In genomic region chr2:120129252-120129908, GRCm38 (mm10) we compare ENCODE assay signal across 12 mouse cellular contexts. TPM values are rescaled to one million over a fixed set of nuclear protein-coding genes. Genes with fewer than 3 reads are reported as not detected.
DNase-seq lines count a peak whose midpoint lies in the region; ATAC-seq and TF ChIP-seq lines count a peak whose summit lies in the region.
"Had no signal": no experiment of that assay in that cellular context is flagged by ENCODE, and none has a peak within 500 bp of the region (broad histone marks: within the 10 kb centered on the region; RNA-seq: fewer than 3 reads in every experiment).

No protein-coding gene starts in this region.

- peaks cover 10% of the 10 kb centered on the region for H3K79me3 ChIP-seq in C2C12 (ENCODE audit: low read depth)

- peaks cover 54% of the 10 kb centered on the region for H3K79me2 ChIP-seq in C2C12 (ENCODE audit: control insufficient read depth, insufficient read depth)

- peaks cover 45% of the 10 kb centered on the region for H3K4me1 ChIP-seq in kidney, embryonic 16.5 days (ENCODE audit: insufficient read depth, low read length)
- H3K4me1 ChIP-seq in brown adipose tissue, adult 24 weeks (ENCODE audit: control insufficient read depth, insufficient read depth, insufficient read length, low read length): peaks cover 20% of the 10 kb centered on the region
- H3K4me1 ChIP-seq in limb, embryonic 13.5 days: peaks cover 11% of the 10 kb centered on the region; the same call in 1 of the 2 replicates
- H3K4me1 ChIP-seq: midbrain, embryonic 13.5 days had no signal

- no peak for ATAC-seq in kidney, embryonic 16.5 days (ENCODE audit: low FRiP score, low TSS enrichment)
- ATAC-seq in limb, embryonic 13.5 days (ENCODE audit: low FRiP score, low read depth): no peak
- ATAC-seq: forebrain, embryonic 14.5 days; midbrain, embryonic 13.5 days had no signal

- H3K4me2 ChIP-seq in kidney, embryonic 16.5 days (replicated peaks; ENCODE audit: low read depth, low read length): no peak overlapping the region
- no peak overlapping the region for H3K4me2 ChIP-seq in limb, embryonic 13.5 days (replicated peaks)
- H3K4me2 ChIP-seq: midbrain, embryonic 13.5 days had no signal

- H3K9me3 ChIP-seq in kidney, embryonic 16.5 days (ENCODE audit: low read length): no peaks in the 10 kb centered on the region
- H3K9me3 ChIP-seq in limb, embryonic 13.5 days: no peaks in the 10 kb centered on the region
- H3K9me3 ChIP-seq: midbrain, embryonic 13.5 days had no signal

- no peaks in the 10 kb centered on the region for H3K36me3 ChIP-seq in kidney, embryonic 16.5 days (ENCODE audit: insufficient read depth, low read length)
- H3K36me3 ChIP-seq in C2C12 (ENCODE audit: control insufficient read depth, insufficient read depth): peaks cover 37% of the 10 kb centered on the region
- H3K36me3 ChIP-seq in limb, embryonic 13.5 days: no peaks in the 10 kb centered on the region
- H3K36me3 ChIP-seq: midbrain, embryonic 13.5 days had no signal

- no peak for DNase-seq in kidney, adult 8-10 months
- no peak for DNase-seq in adrenal gland, adult (ENCODE audit: inconsistent age in 2 of 2, low spot score in 1 of 2)
- DNase-seq in gastrocnemius, postnatal 10 days: no peak
- DNase-seq: adrenal gland, postnatal 25 days; cerebellum, adult 9-11 months had no signal

- H3K9ac ChIP-seq in kidney, embryonic 16.5 days (replicated peaks; ENCODE audit: low read length): 0 out of 2 replicates have a peak overlapping the region, but pooled peaks have one; percentile 25
- H3K9ac ChIP-seq in limb, embryonic 13.5 days: no peak overlapping the region
- H3K9ac ChIP-seq: midbrain, embryonic 13.5 days had no signal

- no peak overlapping the region for H3K4me3 ChIP-seq in kidney, embryonic 16.5 days (ENCODE audit: low read length)
- no peak overlapping the region for H3K4me3 ChIP-seq in C2C12 (ENCODE audit: insufficient read depth, poor library complexity, severe bottlenecking)
- no peak overlapping the region for H3K4me3 ChIP-seq in brown adipose tissue, adult 24 weeks (ENCODE audit: insufficient read depth, low read depth, low read length)
- no peak overlapping the region for H3K4me3 ChIP-seq in limb, embryonic 13.5 days
- H3K4me3 ChIP-seq: left cerebral cortex, adult 2 months; midbrain, embryonic 13.5 days had no signal

- WGBS in kidney, embryonic 16.5 days: 53% methylated on average over 8 of the region's 8 CpGs
- 73% methylated on average over 8 of the region's 8 CpGs for WGBS in limb, embryonic 13.5 days

- H3K27me3 ChIP-seq in kidney, embryonic 16.5 days (ENCODE audit: insufficient read depth, low read length): no peaks in the 10 kb centered on the region
- no peaks in the 10 kb centered on the region for H3K27me3 ChIP-seq in C2C12 (ENCODE audit: control insufficient read depth, insufficient read depth, insufficient read length)
- no peaks in the 10 kb centered on the region for H3K27me3 ChIP-seq in limb, embryonic 13.5 days
- H3K27me3 ChIP-seq: midbrain, embryonic 13.5 days had no signal

- no peak for TF ChIP-seq CTCF in C2C12 (IDR thresholded peaks at IDR 0.05; ENCODE audit: control insufficient read depth, insufficient read depth, insufficient read length)

- peak overlapping the region; percentile 81 for H3K27ac ChIP-seq in kidney, embryonic 16.5 days (ENCODE audit: low read length)
- peak overlapping the region; percentile 81 for H3K27ac ChIP-seq in brown adipose tissue, adult 24 weeks (replicated peaks; ENCODE audit: low read depth, low read length)
- peak overlapping the region; percentile 62; the same call in 1 of the 2 replicates for H3K27ac ChIP-seq in limb, embryonic 13.5 days
- H3K27ac ChIP-seq: left cerebral cortex, adult 2 months; midbrain, embryonic 13.5 days had no signal

- H3ac ChIP-seq in C2C12 (ENCODE audit: control insufficient read depth, insufficient read length, low read depth): peak overlapping the region; percentile 24

TF ChIP-seq in C2C12, 6 proteins besides CTCF, POLR2A, EP300 and RAD21:
- TF ChIP-seq MYOG (IDR thresholded peaks at IDR 0.05; ENCODE audit: control insufficient read depth, extremely low read depth, insufficient read length): no peak
- no peak for TF ChIP-seq CEBPB (IDR thresholded peaks at IDR 0.05; ENCODE audit: low read depth)
- TF ChIP-seq MYOD1 (IDR thresholded peaks at IDR 0.05; ENCODE audit: control insufficient read depth, insufficient read length, low read depth): peak; percentile 67

RNA-seq across cellular contexts. Expression of gene Ehd4, which starts 25.0 kb away (rescaled TPM):
- 50.4 and 54.0 TPM in 2 replicates for polyA plus RNA-seq in kidney, embryonic 16.5 days (2015; fragmentation: Nextera tagmentation; extraction: Ambion mirVana)
- 60.1 TPM for polyA plus RNA-seq in C2C12 (2012; fragmentation: generic; extraction: Trizol)
- 10.6 and 11.7 TPM in 2 replicates for polyA plus RNA-seq in brown adipose tissue, adult 24 weeks (2012; ENCODE audit: insufficient read depth, insufficient read length, missing spikeins)
- 40.4 and 47.4 TPM in 2 replicates for polyA plus RNA-seq in limb, embryonic 13.5 days (2015; fragmentation: Nextera tagmentation; extraction: Ambion mirVana)
- total RNA-seq in gastrocnemius, postnatal 10 days (2021): 100 to 1,000 TPM; 130 to 134 TPM
